In genomic region chr1:179183499-179183898, GRCm38 (mm10) we compare ENCODE assay signal across 22 mouse cellular contexts.
DNase-seq lines count a peak whose midpoint lies in the region; ATAC-seq lines count a peak whose summit lies in the region.
"Had no signal": no experiment of that assay in that cellular context is flagged by ENCODE, and none has a peak within 500 bp of the region (broad histone marks: within the 10 kb centered on the region; RNA-seq: fewer than 3 reads in every experiment).

No protein-coding gene starts in this region.

- 0 out of 2 replicates have a peak, but pooled peaks have one; percentile 8 for ATAC-seq in common myeloid progenitor, adult 5-6 weeks (replicated peaks; ENCODE audit: low read depth, poor library complexity, severe bottlenecking)
- peak; percentile 50 for ATAC-seq in megakaryocyte progenitor cell, adult 5-6 weeks (replicated peaks; ENCODE audit: poor library complexity)
- ATAC-seq: forebrain, postnatal 0 days; hindbrain, embryonic 16.5 days; intestine, embryonic 15.5 days; midbrain, embryonic 13.5 days had no signal

- peak; percentile 66 for DNase-seq in 416B (ENCODE audit: low read depth)
- DNase-seq in CD4-positive, CD25-positive, alpha-beta regulatory T cell, adult 2 months (ENCODE audit: low read depth, low spot score): peak; percentile 20
- DNase-seq in thymus, postnatal 4 days: no peak
- DNase-seq in left cerebral cortex, adult 9 months (ENCODE audit: low spot score in 2 of 2): no peak
- no peak for DNase-seq in urinary bladder, postnatal 25 days (ENCODE audit: low spot score)
- DNase-seq: adrenal gland, adult 2 months; B cell, adult 2 months; cerebellum, adult 2 months; cerebellum, postnatal 14 days; forebrain, postnatal 0 days; gastrocnemius, postnatal 10 days; heart, adult 2 months; heart, postnatal 10 days; kidney, adult 2 months; kidney, postnatal 4 days; right cerebral cortex, postnatal 25 days; thymus, postnatal 14 days had no signal

Comparison
In these comparisons a context has a peak if more than half of its experiments do, and no peak if none do; other contexts are left out.
1. DNase-seq: peak in 416B (single experiment) and CD4-positive, CD25-positive, alpha-beta regulatory T cell, adult 2 months (single experiment); none in thymus, postnatal 4 days (single experiment), left cerebral cortex, adult 9 months (0 of 2) and urinary bladder, postnatal 25 days (single experiment).